Mouse (Mus musculus) stomach, embryonic 16.5 days (tissue): Measurements from ENCODE around the gene Olfr520. TPM values are rescaled to one million over a fixed set of nuclear protein-coding genes. Genes with fewer than 3 reads are reported as not detected.

ENCODE experiments used
- ATAC-seq: fragments of 200-750 bp; cut with Nextera tagmentation; 2 replicates; pipeline ENCODE4 v1.8.0; 2017; ENCODE audit warnings: moderate number of reproducible peaks, moderate TSS enrichment; ENCODE audit not compliant: insufficient read depth, low FRiP score
- H3K27ac ChIP-seq: fragments of 300-500 bp; sonication (generic); 2 replicates; pipeline ENCODE4 v1.5.1; 2014; ENCODE audit warnings: low read length
- H3K27me3 ChIP-seq: fragments of 300-500 bp; sonication (generic); 2 replicates; pipeline ENCODE4 v1.6.1; 2014; ENCODE audit warnings: low read length, control low read depth, mixed read lengths; ENCODE audit not compliant: control insufficient read depth, insufficient read depth
- H3K36me3 ChIP-seq: fragments of 300-500 bp; sonication (generic); 2 replicates; pipeline ENCODE4 v1.6.1; 2014; ENCODE audit warnings: low read length; ENCODE audit not compliant: control insufficient read depth, insufficient read depth
- H3K4me1 ChIP-seq: fragments of 300-500 bp; sonication (generic); 2 replicates; pipeline ENCODE4 v1.6.1; 2014; ENCODE audit warnings: low read length, control low read depth, mixed read lengths; ENCODE audit not compliant: control insufficient read depth, insufficient read depth
- H3K4me2 ChIP-seq: fragments of 300-500 bp; sonication (generic); 2 replicates; pipeline ENCODE4 v1.6.1; 2014; ENCODE audit warnings: low read depth, low read length, mixed read lengths
- H3K4me3 ChIP-seq: fragments of 300-500 bp; sonication (generic); replicated peaks from 2 replicates; pipeline ENCODE4 v1.5.1; 2014; ENCODE audit warnings: mild to moderate bottlenecking, low read length
- H3K9ac ChIP-seq: fragments of 300-500 bp; sonication (generic); 2 replicates; pipeline ENCODE4 v1.6.1; 2014; ENCODE audit warnings: low read length
- H3K9me3 ChIP-seq: fragments of 300-500 bp; sonication (generic); replicated peaks from 2 replicates; pipeline ENCODE4 v1.6.1; 2016; ENCODE audit warnings: low read length, control low read depth; ENCODE audit not compliant: control insufficient read depth
- WGBS: fragments of 180-500 bp; shearing (Covaris S2); extraction: QIAGEN DNeasy Blood & Tissue Kit; methylation state at CpG from one replicate; pipeline ENCODE4 v1.1.7; 2014; 5-methylcytosine and 5-hydroxymethylcytosine counted together
- polyA plus RNA-seq: library from polyadenylated mRNA; unstranded; fragments of >200 nt; fragmentation: Nextera tagmentation; extraction: Ambion mirVana; gene quantifications from 2 replicates; pipeline ENCODE4 v1.2.1, GENCODE M21; 2015

The Olfr520 gene
- polyA plus RNA-seq, 1 experiment from 2014 or later, result not detected

DNA sequence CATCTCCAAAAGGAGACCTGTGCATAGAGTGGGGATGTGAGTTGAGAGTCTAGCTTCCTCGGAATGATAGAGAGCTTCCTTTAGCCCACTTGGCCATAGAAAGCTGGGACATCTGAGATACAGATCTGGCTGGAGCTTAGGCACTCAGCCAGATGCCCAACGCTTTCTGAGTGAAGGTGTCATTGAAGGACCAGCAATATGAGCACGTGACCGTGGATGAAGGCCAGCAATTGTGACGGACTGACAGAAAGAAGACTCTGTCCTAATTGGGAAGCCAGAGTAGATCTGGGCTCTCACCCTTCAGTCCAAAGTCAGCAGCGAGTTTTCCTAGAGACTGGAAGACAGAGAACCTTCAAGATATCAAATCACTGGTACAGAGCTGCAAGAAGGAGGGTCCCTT is 22.4 kb upstream of the Olfr520 start:
- H3K9ac ChIP-seq, result no peak overlapping the region
- peaks cover 7% of the 10 kb centered on the region; the same call in 1 of the 2 replicates for H3K4me1 ChIP-seq
- no peak overlapping the region for H3K4me2 ChIP-seq
- no peaks in the 10 kb centered on the region for H3K36me3 ChIP-seq
- no peak for ATAC-seq
- H3K4me3 ChIP-seq, result no peak overlapping the region
- peaks cover 3% of the 10 kb centered on the region; the same call in 1 of the 2 replicates for H3K27me3 ChIP-seq
- H3K9me3 ChIP-seq, result no peaks in the 10 kb centered on the region
- no peak overlapping the region for H3K27ac ChIP-seq
- 78% methylated on average over 6 of the region's 6 CpGs for WGBS

- Histone ChIP-seq H3K27ac (no peak overlapping the region), H3K4me1 (peaks cover 7% of the 10 kb centered on the region; the same call in 1 of the 2 replicates), H3K4me3 (no peak overlapping the region), H3K36me3 (no peaks in the 10 kb centered on the region), H3K9me3 (no peaks in the 10 kb centered on the region), H3K27me3 (peaks cover 3% of the 10 kb centered on the region; the same call in 1 of the 2 replicates), H3K4me2 (no peak overlapping the region), H3K9ac (no peak overlapping the region)
- WGBS, result 62% methylated on average over 8 of the region's 8 CpGs
- ATAC-seq, result no peak
These were observed 21.8 kb upstream of the Olfr520 start for GRCm38 (mm10) chr7:99708301-99708721.

DNA sequence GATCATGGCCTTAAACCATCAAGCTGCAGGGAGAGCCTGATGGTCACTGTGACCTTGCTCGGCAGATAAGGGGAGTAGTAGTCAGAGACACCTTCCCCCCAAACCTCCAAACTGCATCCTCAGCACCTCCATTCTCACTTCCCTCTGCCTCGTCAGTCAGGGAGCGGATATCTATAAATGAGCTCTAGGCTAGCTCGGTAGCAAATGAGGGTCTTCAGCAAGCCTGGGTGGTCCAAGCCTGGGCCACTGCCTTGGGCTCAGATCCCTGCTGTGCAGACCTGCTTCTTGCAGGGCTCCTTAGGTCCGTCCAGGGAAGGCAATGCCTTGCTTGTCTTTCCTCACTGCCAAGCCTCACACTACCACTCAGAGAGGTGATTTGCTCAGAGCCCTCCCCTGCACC is 21.3 kb upstream of the Olfr520 start:
- H3K27me3 ChIP-seq, result peaks cover 3% of the 10 kb centered on the region; the same call in 1 of the 2 replicates
- H3K4me1 ChIP-seq, result peaks cover 7% of the 10 kb centered on the region; the same call in 1 of the 2 replicates
- H3K9ac ChIP-seq, result no peak overlapping the region
- no peaks in the 10 kb centered on the region for H3K9me3 ChIP-seq
- ATAC-seq, result no peak
- no peak overlapping the region for H3K4me3 ChIP-seq
- no peak overlapping the region for H3K27ac ChIP-seq
- WGBS, result 78% methylated on average over 5 of the region's 5 CpGs
- H3K4me2 ChIP-seq, result no peak overlapping the region
- no peaks in the 10 kb centered on the region for H3K36me3 ChIP-seq

- ATAC-seq, result no peak
- peaks cover 3% of the 10 kb centered on the region; the same call in 1 of the 2 replicates for H3K27me3 ChIP-seq
- WGBS, result 63% methylated on average over 7 of the region's 7 CpGs
- H3K4me1 ChIP-seq, result peaks cover 7% of the 10 kb centered on the region; the same call in 1 of the 2 replicates
- no peak overlapping the region for H3K4me3 ChIP-seq
- H3K9ac ChIP-seq, result no peak overlapping the region
- no peaks in the 10 kb centered on the region for H3K36me3 ChIP-seq
- no peak overlapping the region for H3K4me2 ChIP-seq
- no peak overlapping the region for H3K27ac ChIP-seq
- no peaks in the 10 kb centered on the region for H3K9me3 ChIP-seq
These were observed 20.1 kb upstream of the Olfr520 start for GRCm38 (mm10) chr7:99709992-99710391.

DNA sequence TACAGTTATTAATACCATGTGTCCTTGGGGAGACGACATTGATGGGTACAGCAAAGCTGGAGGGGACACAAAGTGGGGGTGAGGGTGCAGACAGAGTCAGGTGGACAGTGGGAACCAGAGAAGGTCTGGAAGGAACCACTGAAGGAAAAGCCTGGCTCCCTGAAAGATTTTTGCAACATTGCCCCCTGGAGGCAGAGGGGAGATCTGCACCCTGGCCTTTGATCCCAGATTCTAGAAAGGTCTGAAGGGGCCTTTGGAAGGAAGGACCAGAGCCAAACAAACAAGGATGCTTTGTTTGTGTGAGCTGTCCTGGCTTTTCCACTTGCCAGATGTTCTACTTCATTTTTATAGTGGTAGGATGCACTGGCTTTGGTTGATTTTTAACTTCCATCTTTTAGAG is 19.6 kb upstream of the Olfr520 start:
- no peak overlapping the region for H3K27ac ChIP-seq
- H3K36me3 ChIP-seq, result no peaks in the 10 kb centered on the region
- H3K4me1 ChIP-seq, result peaks cover 7% of the 10 kb centered on the region; the same call in 1 of the 2 replicates
- H3K27me3 ChIP-seq, result peaks cover 3% of the 10 kb centered on the region; the same call in 1 of the 2 replicates
- 0 out of 2 replicates have a peak, but pooled peaks have one; percentile 37 for ATAC-seq
- 30% methylated on average over 1 of the region's 1 CpGs for WGBS
- no peak overlapping the region for H3K9ac ChIP-seq
- H3K9me3 ChIP-seq, result no peaks in the 10 kb centered on the region
- no peak overlapping the region for H3K4me2 ChIP-seq
- H3K4me3 ChIP-seq, result no peak overlapping the region

GRCm38 (mm10) chr7:99711166-99711565 is 18.9 kb upstream of the Olfr520 start, which contains the start of gene Slco2b1:
Gene Slco2b1, minus strand, starts transcription at chr7:99711340.
- no peak within 1 kb of the TSS for H3K27ac ChIP-seq
- H3K4me3 ChIP-seq, result no peak within 1 kb of the TSS
- no peaks in the 10 kb centered on the region for H3K9me3 ChIP-seq
- H3K9ac ChIP-seq, result no peak within 1 kb of the TSS
- H3K27me3 ChIP-seq, result peaks cover 3% of the 10 kb centered on the region; the same call in 1 of the 2 replicates
- no peaks in the 10 kb centered on the region for H3K36me3 ChIP-seq
- no peak for ATAC-seq
- 70% methylated on average over 8 of the region's 8 CpGs for WGBS
- no peak within 1 kb of the TSS for H3K4me2 ChIP-seq
- peaks cover 7% of the 10 kb centered on the region; the same call in 1 of the 2 replicates for H3K4me1 ChIP-seq

GRCm38 (mm10) chr7:99712431-99712830 is 17.6 kb upstream of the Olfr520 start:
- Histone ChIP-seq H3K4me1 (no peaks in the 10 kb centered on the region), H3K9ac (no peak overlapping the region), H3K36me3 (no peaks in the 10 kb centered on the region), H3K4me2 (no peak overlapping the region), H3K27ac (no peak overlapping the region), H3K9me3 (no peaks in the 10 kb centered on the region), H3K27me3 (peaks cover 3% of the 10 kb centered on the region; the same call in 1 of the 2 replicates), H3K4me3 (no peak overlapping the region)
- no peak for ATAC-seq
- 86% methylated on average over 4 of the region's 4 CpGs for WGBS

DNA sequence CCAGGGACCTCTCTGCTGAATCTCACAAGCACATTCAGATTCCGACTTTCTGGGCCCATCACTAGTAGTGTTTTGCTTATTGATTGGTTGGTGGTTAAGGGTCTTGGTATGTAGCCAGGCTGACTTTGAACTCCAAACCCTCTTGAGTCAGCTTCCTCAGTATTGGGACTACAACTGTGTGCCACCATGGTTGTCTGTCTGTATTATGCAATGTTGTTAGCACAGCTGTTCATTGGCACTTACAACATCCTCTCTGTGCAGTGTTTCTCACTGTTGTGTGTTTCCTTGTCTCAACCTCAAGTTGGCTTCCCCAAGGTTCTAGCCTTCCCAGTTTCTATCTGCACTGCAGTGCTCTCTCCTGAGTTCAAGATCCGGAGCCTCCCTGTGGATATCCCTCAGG is 13.5 kb upstream of the Olfr520 start:
- no peaks in the 10 kb centered on the region for H3K9me3 ChIP-seq
- H3K4me3 ChIP-seq, result no peak overlapping the region
- H3K9ac ChIP-seq, result no peak overlapping the region
- ATAC-seq, result no peak
- no peaks in the 10 kb centered on the region for H3K27me3 ChIP-seq
- no peak overlapping the region for H3K4me2 ChIP-seq
- no peaks in the 10 kb centered on the region for H3K36me3 ChIP-seq
- H3K27ac ChIP-seq, result no peak overlapping the region
- H3K4me1 ChIP-seq, result no peaks in the 10 kb centered on the region
- 87% methylated on average over 2 of the region's 2 CpGs for whole genome bisulfite sequencing

- Histone ChIP-seq H3K4me2 (no peak overlapping the region), H3K27me3 (no peaks in the 10 kb centered on the region), H3K4me1 (no peaks in the 10 kb centered on the region), H3K4me3 (no peak overlapping the region), H3K36me3 (no peaks in the 10 kb centered on the region), H3K27ac (no peak overlapping the region), H3K9ac (no peak overlapping the region), H3K9me3 (no peaks in the 10 kb centered on the region)
- no peak for ATAC-seq
- WGBS, result 88% methylated on average over 2 of the region's 2 CpGs
These were observed 4.5 kb downstream of the Olfr520 start for GRCm38 (mm10) chr7:99734612-99735011.
